Mouse (Mus musculus) urinary bladder, adult 18-20 months (tissue): ENCODE data around the gene Pcbd2.
"Not testable (repeated sequence)": the region's sequence is repeated elsewhere in the genome, so short reads cannot be mapped to it uniquely, and the experiment has no call there.

Source experiments
- DNase-seq, 2 experiments: peaks; one replicate each; pipeline ENCODE4 v3.0.0; 2022; ENCODE audit warnings: low spot score in 2 of 2, mixed read lengths in 2 of 2

The Pcbd2 gene

DNA sequence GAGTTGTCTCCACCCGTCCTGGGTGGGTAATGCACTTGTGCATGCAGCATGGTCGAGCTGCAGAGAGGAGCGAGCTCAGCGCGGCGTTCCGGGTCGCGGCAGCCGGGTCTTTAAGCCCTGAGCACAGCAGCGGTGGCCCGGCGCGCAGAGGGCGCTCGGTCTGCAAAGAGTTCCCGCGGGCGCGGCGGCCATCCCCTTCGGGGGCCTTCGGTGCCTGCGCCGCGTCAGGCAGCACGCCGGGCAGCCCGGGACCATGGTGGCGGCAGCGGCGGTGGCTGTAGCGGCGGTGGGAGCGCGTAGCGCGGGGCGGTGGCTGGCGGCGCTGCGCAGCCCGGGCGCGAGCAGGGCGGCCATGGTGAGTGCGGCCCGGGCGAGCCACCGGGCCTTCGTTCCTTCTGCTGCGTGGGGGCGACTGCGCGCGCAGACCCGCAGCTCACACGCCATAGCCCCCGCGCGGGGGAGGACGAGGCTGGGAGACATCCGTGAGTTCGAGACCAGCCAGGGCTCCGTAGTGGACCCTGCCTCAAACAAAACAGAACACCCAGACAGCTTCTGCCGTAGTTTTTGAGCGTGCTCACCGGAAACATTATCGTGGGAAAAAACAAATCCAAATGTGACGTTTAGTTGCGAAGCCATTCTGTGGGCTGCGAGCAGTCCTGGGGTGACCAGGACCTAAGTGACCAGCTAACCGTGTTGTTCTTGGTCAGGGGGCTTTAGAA is at the start of gene Pcbd2:
TSS of gene Pcbd2 (plus strand) at position 249 of the 719 bp plus-strand sequence.
- DNase-seq: peak; percentile 79 to 81

- DNase-seq: no peak
Measured at GRCm38 (mm10) chr13:55682201-55682600, 45.0 kb upstream of the Pcbd2 start.

- DNase-seq: no peak
Measured at GRCm38 (mm10) chr13:55683581-55683980, 43.6 kb upstream of the Pcbd2 start.

DNA sequence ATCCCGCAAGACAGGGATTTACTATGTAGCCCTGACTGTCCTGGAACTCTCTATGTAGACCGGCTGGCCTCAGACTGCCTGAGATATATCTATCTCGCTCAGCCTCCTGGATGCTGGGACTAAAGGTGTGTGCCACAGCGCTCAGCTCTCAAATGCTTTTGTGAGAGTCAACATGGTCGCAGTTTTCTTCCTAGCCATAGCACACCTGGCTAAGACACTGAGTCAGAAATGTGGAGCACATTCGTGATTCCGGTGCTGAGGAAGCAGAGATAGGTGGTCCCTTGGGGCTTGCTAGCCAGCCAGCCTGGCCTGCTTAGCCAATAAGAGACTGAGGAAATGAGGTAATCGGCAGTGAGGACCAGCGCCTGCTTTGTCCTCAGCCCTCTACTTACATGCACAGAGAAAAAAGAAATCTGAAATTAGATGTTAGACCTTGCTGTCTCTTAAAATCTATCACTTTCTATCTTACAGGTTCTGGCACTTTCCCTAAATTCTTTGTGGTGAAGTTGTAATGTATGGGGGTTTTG is 41.0 kb upstream of the Pcbd2 start:
- no peak for DNase-seq

- DNase-seq: no peak
Measured at GRCm38 (mm10) chr13:55687927-55688602, 39.1 kb upstream of the Pcbd2 start.

DNA sequence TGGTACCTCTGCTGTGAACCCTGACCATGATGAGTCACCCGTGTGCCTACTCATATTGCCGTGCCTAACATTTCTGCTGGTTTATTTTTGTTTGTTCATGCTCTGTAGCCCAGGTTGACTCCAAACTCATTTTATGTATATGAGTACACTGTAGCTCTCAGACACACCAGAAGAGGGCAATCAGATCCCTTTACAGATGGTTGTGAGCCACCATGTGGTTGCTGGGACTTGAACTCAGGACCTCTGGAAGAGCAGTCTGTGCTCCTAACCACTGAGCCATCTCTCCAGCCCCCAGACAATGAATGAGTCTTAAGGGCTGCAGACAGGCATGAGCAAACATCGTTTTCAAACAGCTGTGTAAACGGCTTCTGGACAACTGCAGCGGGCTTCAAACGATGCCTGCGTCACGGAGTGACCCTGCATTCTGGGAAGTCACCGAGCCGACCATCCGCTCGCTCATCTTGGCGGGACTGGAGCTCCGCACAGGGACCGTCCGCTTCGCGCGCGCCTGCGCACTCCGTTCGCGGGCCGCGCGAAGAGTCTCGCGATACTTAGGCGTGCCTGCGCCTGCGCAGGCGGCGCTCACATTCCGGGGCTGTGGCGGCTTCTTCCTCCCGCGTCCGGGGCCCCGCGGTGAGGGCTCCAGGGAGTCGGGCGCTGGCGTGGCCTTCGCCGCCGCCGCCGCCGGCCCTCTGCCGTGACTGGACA is 34.5 kb upstream of the Pcbd2 start, which contains the start of gene B230219D22Rik:
TSS of gene B230219D22Rik (plus strand) at position 590 of the 708 bp plus-strand sequence.
- DNase-seq: peak; percentile 80 to 82

DNA sequence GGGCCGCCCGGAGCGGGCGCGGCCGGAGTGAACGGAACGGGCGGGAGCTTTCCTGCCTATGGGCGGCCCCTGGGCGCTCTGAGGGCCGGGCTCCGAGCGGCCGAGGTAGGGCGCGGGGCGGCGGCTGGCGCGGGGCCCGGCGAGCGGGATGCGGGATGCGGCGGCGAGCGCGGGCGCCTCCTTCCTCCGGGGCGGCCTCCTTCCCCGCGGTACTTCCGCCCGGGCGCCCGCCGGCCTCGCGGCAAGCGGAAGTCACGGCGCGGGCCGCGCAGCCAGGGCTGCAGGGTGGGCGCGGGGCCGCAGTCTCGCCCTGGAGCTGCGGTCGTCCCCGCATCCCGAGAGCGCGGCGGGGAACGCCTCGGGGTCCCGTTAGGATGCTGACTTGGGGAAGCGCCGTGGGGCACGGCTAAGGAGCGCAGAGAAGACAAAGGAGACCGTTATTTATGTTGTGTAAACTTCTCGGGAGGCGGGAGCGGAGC is 33.9 kb upstream of the Pcbd2 start:
- DNase-seq: peak; percentile 11 to 46

- DNase-seq: no peak
Measured at GRCm38 (mm10) chr13:55694110-55694509, 33.1 kb upstream of the Pcbd2 start.

DNA sequence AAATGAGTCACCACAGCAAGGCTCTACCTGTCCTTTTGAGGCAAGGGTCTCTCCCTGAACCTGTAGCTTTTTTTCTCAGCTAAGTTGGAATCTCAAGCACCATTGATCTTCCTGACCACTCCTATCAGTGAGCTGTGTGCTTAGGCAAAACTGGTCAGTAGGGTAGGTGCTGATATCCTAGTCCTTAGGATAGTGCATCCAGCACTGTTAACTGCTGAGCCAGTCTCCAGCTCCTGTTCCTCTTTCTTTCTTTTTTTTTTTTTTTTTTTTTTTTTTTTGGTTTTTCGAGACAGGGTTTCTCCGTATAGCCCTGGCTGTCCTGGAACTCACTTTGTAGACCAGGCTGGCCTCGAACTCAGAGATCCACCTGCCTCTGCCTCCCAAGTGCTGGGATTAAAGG is 31.2 kb upstream of the Pcbd2 start:
- DNase-seq: not testable (repeated sequence)

- no peak for DNase-seq
Measured at GRCm38 (mm10) chr13:55704301-55704700, 22.9 kb upstream of the Pcbd2 start.

GRCm38 (mm10) chr13:55712846-55713245 is 14.3 kb upstream of the Pcbd2 start:
- DNase-seq: no peak

GRCm38 (mm10) chr13:55714501-55715166 is 12.5 kb upstream of the Pcbd2 start, which contains the start of gene Txndc15:
Gene Txndc15, plus strand, starts transcription at chr13:55714650.
- peak; percentile 80 to 93 for DNase-seq

DNA sequence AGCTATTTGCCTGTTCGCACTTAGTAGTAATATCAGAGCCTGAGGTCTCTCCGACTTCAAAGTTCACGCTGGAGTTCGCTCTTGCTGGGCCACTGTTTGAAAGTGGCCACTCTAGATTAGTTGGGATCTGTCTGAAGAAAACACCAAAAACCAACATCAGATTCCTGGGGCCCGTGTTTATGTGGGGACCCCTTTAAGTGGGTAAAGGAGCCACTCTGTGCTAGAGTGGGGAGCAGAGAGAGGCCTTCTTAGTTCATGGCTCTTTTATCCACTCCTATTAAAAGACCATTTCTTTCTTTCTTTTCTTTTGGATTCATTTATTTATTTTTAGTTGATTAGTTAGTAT is 12.0 kb upstream of the Pcbd2 start:
- no peak for DNase-seq

- DNase-seq: no peak
Measured at GRCm38 (mm10) chr13:55715908-55716510, 11.2 kb upstream of the Pcbd2 start.

DNA sequence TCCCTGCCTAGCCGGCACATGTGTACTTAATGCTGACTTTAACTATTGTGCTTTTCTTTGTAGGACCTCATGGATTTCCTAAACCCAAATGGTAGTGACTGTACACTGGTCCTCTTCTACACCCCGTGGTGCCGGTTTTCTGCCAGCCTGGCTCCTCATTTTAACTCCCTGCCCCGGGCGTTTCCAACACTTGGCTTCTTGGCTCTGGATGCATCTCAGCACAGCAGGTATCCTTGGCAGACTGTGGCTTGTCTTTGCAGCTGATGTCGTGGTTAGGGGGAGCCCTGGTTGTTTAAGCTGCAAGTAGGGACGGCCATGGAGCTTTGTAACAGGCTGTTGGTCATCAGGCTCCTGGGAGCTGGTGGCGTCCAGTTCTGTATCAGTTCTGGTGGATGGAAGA is 5.7 kb upstream of the Pcbd2 start:
- no peak for DNase-seq

DNA sequence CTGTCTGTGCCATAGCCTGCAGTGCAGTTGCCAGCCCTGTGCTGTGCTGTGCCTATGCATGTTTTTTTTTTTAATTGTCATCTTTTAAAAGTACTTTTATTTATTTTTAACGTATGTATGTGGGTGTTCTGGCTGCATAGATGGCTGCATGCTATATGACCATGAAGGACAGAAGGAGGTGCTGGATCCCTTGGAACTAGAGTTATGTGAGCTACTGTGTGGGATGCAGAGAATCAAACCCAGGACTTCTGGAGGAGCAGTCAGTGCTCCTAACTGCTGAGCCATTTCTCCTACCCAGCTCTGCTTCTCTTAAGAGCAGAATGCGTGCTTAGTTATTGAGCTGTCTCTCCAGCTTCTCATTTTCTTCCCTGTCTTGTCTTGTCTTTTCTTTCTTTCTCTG is 5.2 kb upstream of the Pcbd2 start:
- DNase-seq: no peak

- no peak for DNase-seq
Measured at GRCm38 (mm10) chr13:55726598-55727119, 509 bp upstream of the Pcbd2 start.

- peak; percentile 40 to 62 for DNase-seq
Measured at GRCm38 (mm10) chr13:55727839-55728238, 671 bp downstream of the Pcbd2 start.

DNA sequence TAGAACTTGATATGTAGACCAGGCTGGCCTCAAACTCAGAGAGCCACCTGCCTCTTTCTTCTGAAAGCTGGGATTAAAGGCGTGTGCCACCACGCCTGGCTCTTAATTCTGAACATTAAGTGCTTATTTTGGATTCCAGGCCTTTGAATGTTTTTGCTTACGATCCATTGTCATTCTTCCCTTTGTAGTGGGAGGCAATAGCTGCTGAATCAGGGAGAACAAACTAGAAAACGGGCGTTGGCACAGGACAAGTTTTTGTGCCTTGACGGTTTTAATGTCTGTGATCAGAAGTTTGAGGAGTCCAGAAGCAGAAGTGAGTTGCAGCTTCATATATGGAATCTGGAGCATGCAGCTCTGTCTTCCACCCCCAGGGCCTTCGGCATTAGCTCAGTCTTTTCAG is 3.5 kb downstream of the Pcbd2 start:
- DNase-seq: no peak

DNA sequence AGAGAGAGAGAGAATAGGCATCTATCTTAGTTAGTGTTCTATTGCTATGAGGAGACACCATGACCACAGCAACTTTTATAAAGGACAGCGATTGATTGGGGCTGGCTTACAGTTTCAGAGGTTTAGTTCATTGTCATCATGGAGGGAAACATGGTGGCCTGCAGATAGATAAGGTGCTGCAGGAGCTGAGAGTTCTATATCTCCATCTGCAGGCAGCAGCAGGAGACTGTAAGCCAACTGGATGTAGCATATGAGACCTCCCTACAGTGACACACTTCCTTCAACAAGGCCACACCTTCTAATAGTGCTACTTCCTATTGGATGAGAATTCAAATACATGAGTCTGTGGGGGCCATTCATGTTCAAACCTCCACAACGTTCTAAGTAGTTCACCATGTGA is 5.0 kb downstream of the Pcbd2 start:
- no peak for DNase-seq
